Mouse (Mus musculus) gastrocnemius, adult 8-10 months (tissue): ENCODE data around the gene Zfp473. TPM values are rescaled to one million over a fixed set of nuclear protein-coding genes. Genes with fewer than 3 reads are reported as not detected.

Experiments used
- total RNA-seq, 4 experiments: library from RNA; stranded (reverse); gene quantifications; 2 replicates each; pipeline ENCODE4 v1.2.4; 2022

Gene Zfp473
- total RNA-seq, 4 experiments from 2014 or later = 0.13 TPM; not detected in 3

Other genes starting within 250 kb of the Zfp473 start
- 1,000 to 10,000 TPM; 5,017 to 5,674 (median 5,484) TPM for gene Mybpc2, start 226.4 kb downstream of the Zfp473 start, total RNA-seq
- gene Spib, start 219.0 kb downstream of the Zfp473 start, total RNA-seq = not detected
- gene Pold1, start 202.2 kb downstream of the Zfp473 start, total RNA-seq = 1 to 10 TPM; 4.6 to 5.9 (median 5.4) TPM
- gene Nr1h2, start 197.1 kb downstream of the Zfp473 start, total RNA-seq = 10 to 100 TPM; 38.0 to 45.8 (median 40.1) TPM
- under 1 TPM in 3 of 4 experiments, not detected in 1; 0.22 to 0.46 (median 0.40) TPM for gene Napsa, start 178.7 kb downstream of the Zfp473 start, total RNA-seq
- gene Kcnc3, start 160.4 kb downstream of the Zfp473 start, total RNA-seq = 1 to 10 TPM; 3.6 to 5.1 (median 4.5) TPM
- 10 to 100 TPM; 38.7 to 58.3 (median 42.5) TPM for gene Myh14, start 80.2 kb downstream of the Zfp473 start, total RNA-seq
- gene Izumo2, start 42.3 kb downstream of the Zfp473 start, total RNA-seq = not detected
- 10 to 100 TPM; 19.9 to 23.5 (median 21.6) TPM for gene Vrk3, start 2.6 kb downstream of the Zfp473 start, total RNA-seq
- 10 to 100 TPM; 18.8 to 25.8 (median 22.7) TPM for gene Nup62, start 65.0 kb upstream of the Zfp473 start, total RNA-seq
- gene Il4i1, start 65.3 kb upstream of the Zfp473 start, total RNA-seq = 1 to 10 TPM; 1.8 to 4.4 (median 2.6) TPM
- gene Atf5, start 65.6 kb upstream of the Zfp473 start, total RNA-seq = 10 to 100 TPM; 71.2 to 97.1 (median 77.4) TPM
- gene Akt1s1, start 97.9 kb upstream of the Zfp473 start, total RNA-seq = 100 to 1,000 TPM; 139 to 158 (median 141) TPM
- 10 to 100 TPM; 58.9 to 71.3 (median 63.3) TPM for gene Tbc1d17, start 98.0 kb upstream of the Zfp473 start, total RNA-seq
- gene Pnkp, start 106.1 kb upstream of the Zfp473 start, total RNA-seq = 10 to 100 TPM; 21.2 to 23.9 (median 22.4) TPM
- gene Ptov1, start 118.7 kb upstream of the Zfp473 start, total RNA-seq = 100 to 1,000 TPM; 146 to 178 (median 160) TPM
- 10 to 100 TPM; 64.0 to 79.1 (median 71.0) TPM for gene Med25, start 141.7 kb upstream of the Zfp473 start, total RNA-seq
- 10 to 100 TPM; 17.4 to 27.1 (median 18.7) TPM for gene Fuz, start 145.0 kb upstream of the Zfp473 start, total RNA-seq
- gene Ap2a1, start 178.4 kb upstream of the Zfp473 start, total RNA-seq = 10 to 100 TPM; 63.5 to 67.9 (median 65.5) TPM
- not detected for gene Tsks, start 192.2 kb upstream of the Zfp473 start, total RNA-seq
- gene Cpt1c, start 223.8 kb upstream of the Zfp473 start, total RNA-seq = 1 to 10 TPM in 1 of 4 experiments, under 1 TPM in 3; 0.61 to 1.3 (median 0.71) TPM
- gene Prmt1, start 235.5 kb upstream of the Zfp473 start, total RNA-seq = 100 to 1,000 TPM; 144 to 162 (median 152) TPM
- 10 to 100 TPM; 13.5 to 22.2 (median 17.9) TPM for gene Irf3, start 246.6 kb upstream of the Zfp473 start, total RNA-seq
- gene Bcl2l12, start 247.7 kb upstream of the Zfp473 start, total RNA-seq = 10 to 100 TPM in 1 of 4 experiments, 1 to 10 TPM in 3; 8.2 to 13.0 (median 9.4) TPM